Mouse (Mus musculus): ENCODE results near the gene Mfsd11. TPM values are rescaled to one million over a fixed set of nuclear protein-coding genes. Genes with fewer than 3 reads are reported as not detected.

Gene Mfsd11
- 44.8 and 51.2 TPM in 2 replicates for polyA plus RNA-seq (2015; fragmentation: Nextera tagmentation; extraction: Ambion mirVana)

DNA sequence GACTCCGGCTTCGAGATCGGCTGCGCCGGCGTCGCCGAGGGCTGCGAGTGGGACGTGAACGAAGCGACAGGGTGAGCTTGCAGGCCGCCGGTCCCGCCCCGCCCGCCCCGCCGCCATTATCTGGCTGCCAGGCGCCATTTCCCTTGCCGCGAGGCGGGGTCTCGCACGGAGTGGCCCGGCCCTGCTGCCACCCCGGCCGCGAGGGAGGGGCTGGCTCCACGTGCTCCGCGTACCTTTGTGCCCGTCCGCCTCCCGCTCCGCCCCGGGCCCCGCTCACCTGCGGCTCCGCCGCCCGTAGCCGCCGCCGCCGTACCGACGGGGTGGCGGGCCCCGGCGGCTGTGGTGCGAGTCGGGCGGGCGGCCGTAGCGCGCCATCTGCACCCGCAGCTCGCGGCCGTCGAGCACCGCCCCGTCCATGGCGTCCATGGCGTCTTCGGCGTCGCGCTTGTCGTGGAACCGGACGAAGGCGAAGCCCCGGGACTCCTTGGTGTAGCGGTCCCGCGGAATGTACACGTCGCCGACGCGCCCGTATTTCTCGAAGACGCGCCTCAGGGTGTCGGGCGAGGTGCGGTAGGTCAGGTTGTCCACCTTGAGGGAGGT, at the start of gene Mfsd11:
Gene Mfsd11, plus strand, starts transcription at position 150 of the 600 bp plus-strand sequence.
- Histone ChIP-seq H3K4me2 (replicated peaks) (peak within 1 kb of the TSS; percentile 79), H3K27me3 (no peaks in the 10 kb centered on the region), H3K9me3 (replicated peaks) (no peaks in the 10 kb centered on the region), H3K27ac (replicated peaks) (peak within 1 kb of the TSS; percentile 100), H3K36me3 (peaks cover 26% of the 10 kb centered on the region), H3K9ac (peak within 1 kb of the TSS; percentile 90), H3K4me1 (peaks cover 19% of the 10 kb centered on the region), H3K4me3 (replicated peaks) (peak within 1 kb of the TSS; percentile 98)
- ATAC-seq (ENCODE audit: insufficient number of reproducible peaks, low FRiP score, low TSS enrichment, low read depth): peak; percentile 71
- under 1% methylated on average over 76 of the region's 91 CpGs for WGBS

DNA sequence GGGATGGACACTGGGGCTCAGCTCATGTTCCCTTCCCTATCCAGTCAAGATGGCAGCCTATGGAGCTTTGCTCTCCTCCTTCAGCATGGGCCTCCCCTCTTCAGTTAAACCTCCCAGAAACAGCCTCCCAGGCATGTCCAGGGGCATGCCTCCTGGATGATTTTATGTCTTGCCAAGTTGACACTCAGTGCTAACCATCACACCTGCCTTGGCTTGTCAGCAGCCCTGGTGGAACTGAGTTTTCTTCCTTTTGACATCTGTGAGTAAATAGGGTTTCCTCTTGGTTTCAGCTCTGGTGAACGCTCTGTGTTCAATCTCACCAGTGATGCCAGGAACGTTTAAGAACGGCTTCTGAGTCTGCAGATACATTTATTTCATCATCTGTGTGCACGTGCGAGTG, 49.5 kb upstream of the Mfsd11 start:
- Histone ChIP-seq H3K36me3 (no peaks in the 10 kb centered on the region), H3K4me1 (peaks cover 17% of the 10 kb centered on the region; the same call in 1 of the 2 replicates), H3K27ac (replicated peaks) (no peak overlapping the region), H3K9ac (no peak overlapping the region), H3K4me2 (replicated peaks) (no peak overlapping the region), H3K27me3 (no peaks in the 10 kb centered on the region), H3K9me3 (replicated peaks) (no peaks in the 10 kb centered on the region), H3K4me3 (replicated peaks) (no peak overlapping the region)
- ATAC-seq (ENCODE audit: insufficient number of reproducible peaks, low FRiP score, low TSS enrichment, low read depth): no peak
- 71% methylated on average over 5 of the region's 5 CpGs for WGBS

DNA sequence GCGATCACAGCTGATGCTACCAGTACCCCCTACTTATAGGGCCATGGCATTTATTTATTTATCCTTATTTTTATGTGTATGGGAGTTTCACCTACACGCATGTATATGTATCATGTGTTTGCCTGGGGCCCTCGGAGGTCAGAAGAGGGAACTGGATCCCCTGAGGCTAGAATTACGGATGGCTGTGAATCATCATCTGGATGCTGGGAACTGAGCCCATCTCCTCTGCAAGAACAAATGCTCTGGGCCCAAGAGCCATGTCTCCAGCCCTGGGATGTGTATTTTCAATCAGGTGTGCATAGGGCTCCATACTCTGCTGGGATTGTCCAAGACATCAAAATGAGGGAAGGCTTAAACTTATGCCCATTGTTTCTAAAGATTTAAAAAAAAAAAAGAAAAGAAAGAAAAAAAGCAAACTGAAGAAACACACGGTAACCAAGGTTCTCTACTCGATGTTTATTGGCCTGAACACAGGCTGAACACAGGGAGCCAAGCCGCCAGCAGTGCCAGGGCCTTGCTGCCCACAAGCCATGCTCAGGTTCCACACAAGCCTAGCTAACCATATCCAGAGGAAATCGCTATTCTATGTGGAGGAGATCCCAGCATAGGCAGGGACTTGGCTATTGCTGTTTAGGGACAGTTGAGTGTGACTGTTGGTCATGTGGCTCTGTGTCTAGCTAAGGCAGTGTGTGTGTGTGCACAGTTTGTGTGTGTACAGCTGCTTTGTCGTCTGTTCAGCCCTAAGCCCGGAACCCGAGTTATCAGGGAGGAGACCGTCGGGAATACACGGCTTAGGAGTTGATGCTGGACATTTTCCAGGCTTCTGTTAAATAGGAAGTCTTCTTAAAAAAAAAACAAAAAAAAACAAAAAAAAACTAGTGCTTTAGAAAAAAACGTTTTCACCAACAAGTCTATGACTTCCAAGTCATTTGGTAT, 45.8 kb upstream of the Mfsd11 start:
- no peak overlapping the region for H3K4me3 ChIP-seq (replicated peaks)
- H3K27me3 ChIP-seq: no peaks in the 10 kb centered on the region
- WGBS: 59% methylated on average over 15 of the region's 15 CpGs
- H3K4me1 ChIP-seq: peaks cover 38% of the 10 kb centered on the region
- H3K4me2 ChIP-seq (replicated peaks): no peak overlapping the region
- H3K9me3 ChIP-seq (replicated peaks): no peaks in the 10 kb centered on the region
- H3K36me3 ChIP-seq: no peaks in the 10 kb centered on the region; the same call in 1 of the 2 replicates
- H3K9ac ChIP-seq: no peak overlapping the region
- no peak overlapping the region for H3K27ac ChIP-seq (replicated peaks)
- ATAC-seq (ENCODE audit: insufficient number of reproducible peaks, low FRiP score, low TSS enrichment, low read depth): no peak

DNA sequence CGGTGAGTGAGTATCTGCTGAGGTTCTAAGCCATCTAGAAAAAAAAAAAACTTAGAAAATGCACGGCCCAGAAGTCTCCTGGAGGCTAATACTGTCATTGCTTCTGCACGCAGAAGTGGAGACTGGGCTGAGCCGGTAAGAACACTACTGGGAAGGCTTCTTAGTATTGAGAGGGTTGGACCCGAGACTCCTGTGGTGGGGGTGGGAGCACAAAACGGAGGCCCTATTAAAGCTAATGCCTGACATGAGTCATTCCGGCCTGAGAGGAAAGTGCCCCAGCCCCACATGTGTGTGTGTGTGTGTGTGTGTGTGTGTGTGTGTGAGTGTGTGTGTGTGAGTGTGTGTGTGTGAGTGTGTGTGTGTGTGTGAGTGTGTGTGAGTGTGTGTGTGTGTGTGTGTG, 45.1 kb upstream of the Mfsd11 start:
- H3K4me1 ChIP-seq: peaks cover 43% of the 10 kb centered on the region
- no peak overlapping the region for H3K9ac ChIP-seq
- H3K36me3 ChIP-seq: no peaks in the 10 kb centered on the region; the same call in 1 of the 2 replicates
- H3K9me3 ChIP-seq (replicated peaks): no peaks in the 10 kb centered on the region
- no peak overlapping the region; the same call in 1 of the 2 replicates for H3K27ac ChIP-seq (replicated peaks)
- no peak overlapping the region for H3K4me2 ChIP-seq (replicated peaks)
- no peak for ATAC-seq (ENCODE audit: insufficient number of reproducible peaks, low FRiP score, low TSS enrichment, low read depth)
- no peak overlapping the region for H3K4me3 ChIP-seq (replicated peaks)
- WGBS: 38% methylated on average over 7 of the region's 7 CpGs
- no peaks in the 10 kb centered on the region for H3K27me3 ChIP-seq

DNA sequence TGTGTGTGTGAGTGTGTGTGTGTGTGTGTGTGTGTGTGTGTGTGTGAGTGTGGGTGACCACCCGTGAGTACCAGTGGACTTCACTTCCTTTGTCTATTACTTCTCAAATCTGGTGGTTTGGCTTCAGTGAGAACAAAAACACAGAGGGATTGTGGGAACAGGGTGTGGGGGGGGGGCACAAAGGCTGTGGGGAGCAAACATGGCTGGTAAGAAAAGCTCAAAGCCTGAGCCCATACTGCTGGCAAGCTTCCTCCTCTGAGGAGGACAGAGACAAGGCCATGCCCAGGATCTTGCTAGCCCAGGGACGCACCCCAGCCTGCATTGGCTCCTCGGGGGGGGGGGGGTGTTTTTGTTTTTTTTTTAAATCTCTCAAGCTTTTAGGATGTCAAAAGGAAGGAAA, 44.7 kb upstream of the Mfsd11 start:
- peaks cover 47% of the 10 kb centered on the region for H3K4me1 ChIP-seq
- no peak overlapping the region for H3K4me3 ChIP-seq (replicated peaks)
- H3K27me3 ChIP-seq: no peaks in the 10 kb centered on the region
- 60% methylated on average over 3 of the region's 3 CpGs for WGBS
- H3K9me3 ChIP-seq (replicated peaks): no peaks in the 10 kb centered on the region
- no peak overlapping the region for H3K4me2 ChIP-seq (replicated peaks)
- no peak overlapping the region for H3K9ac ChIP-seq
- no peak for ATAC-seq (ENCODE audit: insufficient number of reproducible peaks, low FRiP score, low TSS enrichment, low read depth)
- peak overlapping the region; percentile 73 for H3K27ac ChIP-seq (replicated peaks)
- H3K36me3 ChIP-seq: no peaks in the 10 kb centered on the region; the same call in 1 of the 2 replicates

DNA sequence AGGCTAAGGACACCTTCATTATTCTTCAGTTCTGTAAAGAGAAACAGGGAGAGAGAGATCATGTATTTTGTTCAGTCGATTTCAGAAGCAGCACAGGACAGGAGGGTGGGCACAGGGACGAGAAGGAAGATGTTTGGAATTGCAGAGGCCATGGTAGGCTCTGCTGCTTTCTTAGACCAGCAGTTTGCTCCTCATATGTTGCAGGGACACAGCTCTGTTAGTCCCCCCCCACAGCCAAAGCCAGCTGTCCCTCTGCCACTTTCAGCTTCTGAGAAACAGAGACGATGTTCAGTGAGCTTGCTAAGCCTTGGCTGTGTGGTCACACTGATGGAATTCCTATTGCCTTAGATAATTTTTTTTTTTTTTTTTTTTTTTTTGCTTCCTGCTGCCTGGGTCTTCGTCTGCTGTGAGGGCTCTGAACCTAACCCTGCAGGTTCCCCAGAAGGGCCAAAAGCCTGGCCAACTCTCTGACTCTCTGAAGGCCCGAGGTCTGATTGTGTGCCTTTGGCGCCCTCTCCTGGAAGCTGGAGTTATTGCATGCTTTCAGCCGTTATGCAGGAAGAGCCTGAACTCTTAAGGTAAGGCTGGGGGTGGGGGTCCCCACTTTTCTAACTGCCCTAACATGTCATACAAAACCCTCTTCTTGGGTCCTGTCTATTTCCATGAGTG, 44.2 kb upstream of the Mfsd11 start:
- peak overlapping the region; percentile 73 for H3K27ac ChIP-seq (replicated peaks)
- no peaks in the 10 kb centered on the region for H3K27me3 ChIP-seq
- no peak overlapping the region for H3K4me3 ChIP-seq (replicated peaks)
- peaks cover 53% of the 10 kb centered on the region for H3K4me1 ChIP-seq
- no peaks in the 10 kb centered on the region; the same call in 1 of the 2 replicates for H3K36me3 ChIP-seq
- H3K4me2 ChIP-seq (replicated peaks): no peak overlapping the region
- ATAC-seq (ENCODE audit: insufficient number of reproducible peaks, low FRiP score, low TSS enrichment, low read depth): peak; percentile 15; the same call in 1 of the 2 replicates
- WGBS: 23% methylated on average over 7 of the region's 7 CpGs
- H3K9me3 ChIP-seq (replicated peaks): no peaks in the 10 kb centered on the region
- no peak overlapping the region for H3K9ac ChIP-seq

DNA sequence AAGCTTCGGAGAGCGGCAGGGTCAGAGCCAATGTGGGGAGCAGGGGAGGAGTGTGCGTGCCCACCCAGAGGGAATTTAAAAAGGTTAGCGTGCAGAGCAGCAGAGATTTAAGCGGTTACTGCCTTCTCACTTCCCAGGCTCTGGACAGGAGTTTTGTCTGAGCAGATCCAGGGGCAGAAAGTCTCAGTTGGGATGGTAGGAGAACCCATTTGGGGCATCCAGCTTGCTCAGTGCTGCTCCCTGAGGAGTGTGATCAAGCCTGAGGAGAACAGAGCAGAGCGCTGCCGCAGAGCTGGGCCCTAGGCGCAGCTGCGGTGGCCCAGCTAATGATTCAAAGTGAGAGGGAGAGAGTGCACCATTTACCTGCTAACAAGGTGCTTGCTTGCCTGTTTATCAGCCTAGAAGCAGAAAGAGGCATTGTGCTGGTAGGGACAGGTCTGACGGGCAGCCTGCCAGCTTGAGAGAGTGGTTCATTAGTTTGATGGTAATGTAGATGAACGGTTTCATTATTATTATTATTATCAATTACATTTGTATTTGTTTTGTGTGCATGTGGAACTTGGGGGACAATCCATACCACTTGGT, 43.3 kb upstream of the Mfsd11 start:
- H3K9ac ChIP-seq: no peak overlapping the region
- H3K27ac ChIP-seq (replicated peaks): no peak overlapping the region
- H3K27me3 ChIP-seq: no peaks in the 10 kb centered on the region
- no peak overlapping the region for H3K4me2 ChIP-seq (replicated peaks)
- ATAC-seq (ENCODE audit: insufficient number of reproducible peaks, low FRiP score, low TSS enrichment, low read depth): no peak
- H3K9me3 ChIP-seq (replicated peaks): no peaks in the 10 kb centered on the region
- H3K4me3 ChIP-seq (replicated peaks): no peak overlapping the region
- 79% methylated on average over 11 of the region's 11 CpGs for WGBS
- H3K36me3 ChIP-seq: no peaks in the 10 kb centered on the region; the same call in 1 of the 2 replicates
- H3K4me1 ChIP-seq: peaks cover 61% of the 10 kb centered on the region

DNA sequence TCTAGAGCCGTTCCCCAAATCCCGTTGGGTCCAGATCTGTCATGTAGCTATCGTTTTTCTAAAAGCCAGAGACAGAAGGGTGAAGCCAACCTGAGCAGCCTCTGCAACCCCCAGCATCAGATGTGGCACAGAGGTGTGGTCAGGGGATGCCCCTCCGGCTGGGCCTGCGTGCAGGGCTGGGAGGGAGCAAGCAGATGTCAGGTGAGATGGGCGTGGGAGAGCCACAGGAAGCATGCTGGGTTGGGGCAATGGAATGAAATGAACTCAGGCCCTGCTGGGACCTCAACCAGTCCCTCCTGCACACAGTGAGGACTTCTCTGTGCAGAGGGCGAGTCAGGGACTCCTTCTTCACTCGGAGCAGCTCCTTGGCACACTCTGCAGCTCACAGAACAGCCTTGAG, 42.7 kb upstream of the Mfsd11 start:
- Histone ChIP-seq H3K27me3 (no peaks in the 10 kb centered on the region), H3K9ac (no peak overlapping the region; the same call in 1 of the 2 replicates), H3K4me1 (peaks cover 67% of the 10 kb centered on the region), H3K4me2 (replicated peaks) (no peak overlapping the region), H3K9me3 (replicated peaks) (no peaks in the 10 kb centered on the region), H3K36me3 (no peaks in the 10 kb centered on the region; the same call in 1 of the 2 replicates), H3K4me3 (replicated peaks) (no peak overlapping the region), H3K27ac (replicated peaks) (no peak overlapping the region)
- 74% methylated on average over 8 of the region's 8 CpGs for WGBS
- no peak for ATAC-seq (ENCODE audit: insufficient number of reproducible peaks, low FRiP score, low TSS enrichment, low read depth)

DNA sequence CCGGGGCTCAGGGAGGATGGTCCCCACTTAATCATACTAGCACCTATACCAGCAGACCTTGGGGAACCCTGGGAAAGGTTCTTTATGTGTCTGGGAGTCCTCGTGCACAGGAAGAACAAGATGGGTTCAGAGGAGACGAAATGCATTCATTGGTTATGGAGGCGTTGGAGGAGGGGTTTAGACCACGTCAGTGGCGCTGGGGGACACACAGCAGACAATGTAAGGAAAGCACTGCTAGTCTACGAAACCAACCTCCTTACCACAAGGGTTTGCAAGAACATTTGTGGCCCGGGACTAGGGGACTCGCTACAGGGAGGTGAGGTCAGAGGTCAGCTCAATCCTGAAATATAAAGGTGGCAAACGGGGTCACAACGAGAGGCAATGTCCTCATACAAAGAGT, 41.7 kb upstream of the Mfsd11 start:
- Histone ChIP-seq H3K9me3 (replicated peaks) (no peaks in the 10 kb centered on the region), H3K4me1 (peaks cover 76% of the 10 kb centered on the region), H3K27me3 (no peaks in the 10 kb centered on the region), H3K4me2 (replicated peaks) (no peak overlapping the region), H3K9ac (0 out of 2 replicates have a peak overlapping the region, but pooled peaks have one; percentile 18), H3K27ac (replicated peaks) (no peak overlapping the region), H3K36me3 (no peaks in the 10 kb centered on the region; the same call in 1 of the 2 replicates), H3K4me3 (replicated peaks) (no peak overlapping the region)
- no peak for ATAC-seq (ENCODE audit: insufficient number of reproducible peaks, low FRiP score, low TSS enrichment, low read depth)
- 69% methylated on average over 11 of the region's 11 CpGs for WGBS

DNA sequence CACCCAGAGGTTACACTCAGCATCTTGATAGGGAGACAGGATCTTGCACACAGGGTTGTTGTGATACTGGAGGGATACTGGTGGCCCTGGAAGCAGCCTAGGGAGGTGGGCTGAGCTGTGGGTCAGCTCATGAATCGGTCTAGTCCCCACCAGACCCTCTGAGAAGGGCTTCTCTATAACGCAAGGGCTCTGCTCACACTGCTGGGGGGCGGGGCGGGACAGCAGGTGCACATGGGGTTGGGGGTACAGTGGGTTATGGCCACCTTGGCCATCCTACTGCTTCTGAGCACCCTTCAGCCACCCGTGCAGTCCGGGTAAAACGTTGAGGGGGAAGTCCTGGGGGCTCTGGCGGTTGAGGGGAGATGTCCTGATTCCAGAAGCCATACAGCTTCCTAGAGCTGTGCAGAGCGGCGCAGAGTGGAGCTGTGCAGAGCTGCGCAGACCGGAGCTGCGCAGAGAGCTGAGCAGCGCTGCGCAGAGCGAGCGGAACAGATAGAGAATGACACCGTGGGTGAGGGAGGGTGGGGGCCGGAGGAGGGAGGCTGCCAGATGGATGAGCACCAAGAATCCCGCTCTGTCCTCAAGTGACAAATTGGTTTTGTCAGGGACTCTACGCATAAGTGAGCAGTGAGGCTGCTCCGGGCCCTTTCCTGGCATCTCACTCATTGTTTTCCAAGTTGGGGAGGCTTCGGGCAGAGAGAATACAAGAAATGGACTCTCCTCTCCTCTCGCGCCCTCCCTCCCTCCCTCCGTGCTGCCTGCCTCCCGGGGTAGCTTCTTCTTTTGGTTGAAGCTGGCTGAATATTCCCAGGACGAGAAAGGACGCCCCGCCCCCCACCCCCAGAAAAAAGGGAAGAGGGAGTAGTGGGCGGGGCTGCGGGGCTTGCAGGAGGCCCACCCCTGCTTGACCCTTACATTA, 41.0 kb upstream of the Mfsd11 start:
- Histone ChIP-seq H3K4me1 (peaks cover 78% of the 10 kb centered on the region), H3K27me3 (no peaks in the 10 kb centered on the region)
- 9% methylated on average over 32 of the region's 32 CpGs for WGBS

More for the DNA sequence above, 41.0 kb upstream of the Mfsd11 start:
- H3K9me3 ChIP-seq (replicated peaks): no peaks in the 10 kb centered on the region
- peak overlapping the region; percentile 55 for H3K4me2 ChIP-seq (replicated peaks)
- peak; percentile 83 for ATAC-seq (ENCODE audit: insufficient number of reproducible peaks, low FRiP score, low TSS enrichment, low read depth)
- H3K27ac ChIP-seq (replicated peaks): peak overlapping the region; percentile 83
- peak overlapping the region; percentile 31 for H3K4me3 ChIP-seq (replicated peaks)
- no peaks in the 10 kb centered on the region; the same call in 1 of the 2 replicates for H3K36me3 ChIP-seq
- H3K9ac ChIP-seq: peak overlapping the region; percentile 18; the same call in 1 of the 2 replicates

Measured in embryonic facial prominence, embryonic 15.5 days (tissue).